Mouse (Mus musculus) regulatory T cell (primary cell): Measurements from ENCODE around the gene Phf1.
"Not testable (repeated sequence)": the region's sequence is repeated elsewhere in the genome, so short reads cannot be mapped to it uniquely, and the experiment has no call there.

Source experiments
- in situ Hi-C: fragments of 300-600 bp; cut with MboI, MseI; formaldehyde crosslinking; loops from one replicate; pipeline ENCODE4 v1.15.1; 2025; ENCODE audit warnings: high pct_unique_total_duplicates

The Phf1 gene

GRCm38 (mm10) chr17:26974547-26974946, 41.7 kb downstream of the Phf1 start:
- in situ Hi-C loops: loop anchor here (5.0 kb wide), 1 partner anchor 52 kb away; no protein-coding TSS in a partner anchor

DNA sequence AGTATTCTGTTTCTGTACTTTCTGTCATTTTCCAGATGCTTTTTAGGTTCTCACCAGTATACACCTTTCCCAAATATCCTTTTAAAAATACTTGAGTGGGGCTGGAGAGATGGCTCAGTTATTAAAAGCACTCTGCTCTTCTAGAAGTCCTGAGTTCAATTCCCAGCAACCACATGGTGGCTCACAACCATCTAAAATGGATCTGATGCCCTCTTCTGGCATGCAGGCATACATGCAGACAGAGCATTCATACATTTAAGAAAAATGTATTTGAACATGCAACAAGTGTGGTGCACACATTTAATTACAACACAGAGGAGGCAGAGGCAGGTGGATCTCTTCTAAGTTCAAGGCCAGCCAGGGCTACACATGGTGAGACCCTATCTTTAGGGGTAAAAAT, 42.6 kb downstream of the Phf1 start:
- in situ Hi-C loops: no loop called here

DNA sequence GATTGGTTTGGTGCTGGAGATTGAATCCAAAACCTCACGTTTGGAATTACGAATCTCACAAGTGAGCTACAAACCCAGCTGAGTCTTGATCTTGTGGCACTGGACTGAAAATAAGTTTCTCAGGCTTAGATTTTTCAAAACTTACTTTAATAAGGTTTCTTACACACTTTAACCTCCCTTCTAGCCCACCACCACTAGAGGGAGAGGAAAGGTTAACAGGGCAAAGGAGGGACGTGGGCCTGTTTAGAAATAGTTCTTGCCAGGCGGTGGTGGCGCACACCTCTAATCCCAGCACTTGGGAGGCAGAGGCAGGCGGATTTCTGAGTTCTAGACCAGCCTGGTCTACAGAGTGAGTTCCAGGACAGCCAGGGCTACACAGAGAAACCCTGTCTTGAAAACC, 44.5 kb downstream of the Phf1 start:
- in situ Hi-C loops: not testable (repeated sequence)

- in situ Hi-C loops: no loop called here
Observed at GRCm38 (mm10) chr17:26979426-26979825, 46.6 kb downstream of the Phf1 start.

DNA sequence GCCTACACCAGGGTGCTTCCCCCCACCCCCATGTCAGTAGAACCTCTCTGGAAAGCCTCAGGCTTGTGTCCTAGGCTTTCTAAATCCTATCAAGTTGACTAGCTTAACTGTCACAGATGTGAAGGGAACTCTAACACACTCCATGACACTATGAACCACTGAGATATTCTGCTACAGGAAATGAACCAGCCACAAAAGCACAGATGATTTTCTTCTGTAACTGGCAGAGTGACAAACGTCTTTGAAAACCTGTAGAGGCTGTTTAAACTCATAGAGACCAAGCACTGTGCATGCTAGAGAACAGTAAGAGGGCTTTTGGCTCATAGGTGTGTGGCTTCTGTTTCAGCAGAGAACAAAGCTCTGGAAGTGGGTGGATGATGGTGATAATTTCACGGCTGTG, 48.2 kb downstream of the Phf1 start:
- in situ Hi-C loops: no loop called here

GRCm38 (mm10) chr17:26983382-26983781, 50.5 kb downstream of the Phf1 start:
- in situ Hi-C loops: no loop called here

DNA sequence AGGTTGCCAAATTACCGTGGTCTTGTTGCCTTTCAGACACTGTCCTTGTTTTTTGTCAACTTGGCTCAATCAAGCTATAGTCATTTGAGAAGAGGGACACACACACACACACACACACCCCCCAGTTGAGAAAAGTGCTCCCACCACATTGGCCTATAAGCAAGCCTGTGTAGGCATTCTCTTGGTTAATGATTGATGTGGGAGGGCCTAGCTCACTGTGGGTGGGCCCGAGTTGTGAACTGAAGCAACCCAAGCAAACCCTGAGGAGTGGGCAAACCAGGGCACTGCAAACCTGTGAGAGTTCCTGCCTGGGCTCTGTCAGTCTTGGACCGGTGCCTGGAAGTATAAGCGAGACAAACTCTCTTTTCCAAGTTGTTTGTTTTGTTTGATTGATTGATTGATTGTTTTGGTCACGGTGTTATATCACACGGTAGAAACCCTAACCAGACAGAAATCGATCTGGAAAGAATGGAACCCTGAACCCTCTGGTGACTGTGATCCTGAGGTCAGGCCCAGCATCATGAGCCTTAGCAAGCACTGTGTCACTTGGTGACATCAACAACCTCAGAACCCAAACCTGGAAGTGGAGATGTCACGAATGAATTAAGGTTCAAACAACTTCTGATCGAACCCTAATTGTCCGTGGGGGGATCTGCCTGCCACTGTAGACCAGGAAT, 52.8 kb downstream of the Phf1 start:
- in situ Hi-C loops: no loop called here
